Mouse (Mus musculus) kidney, postnatal 10 days (tissue): ENCODE data around the gene Ugt1a10.
"Not testable (repeated sequence)": the region's sequence is repeated elsewhere in the genome, so short reads cannot be mapped to it uniquely, and the experiment has no call there.

Experiments used
- DNase-seq: peaks from one replicate; pipeline ENCODE4 v3.0.0; 2021; ENCODE audit warnings: mixed read lengths

Gene Ugt1a10

DNA sequence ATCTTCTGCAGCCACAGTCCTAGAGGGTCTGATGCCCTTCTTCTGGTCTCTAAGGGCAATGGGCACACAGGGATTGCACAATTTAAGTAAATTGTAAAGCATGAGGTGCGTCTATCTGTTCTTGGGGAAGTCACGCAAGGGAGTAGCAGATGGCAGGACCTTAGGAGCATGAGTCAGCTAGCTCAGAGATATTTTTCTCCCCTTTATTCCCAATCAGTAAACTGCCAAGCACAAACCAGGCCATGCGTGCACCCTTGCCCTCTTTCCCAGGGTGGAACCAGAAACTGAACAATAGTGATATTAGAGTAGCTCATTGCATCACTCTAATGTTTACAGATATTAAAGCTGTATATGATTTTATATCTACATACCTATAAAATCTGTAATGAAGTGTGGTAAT lies 43.4 kb downstream of the Ugt1a10 start:
- DNase-seq: not testable (repeated sequence)

- not testable (repeated sequence) for DNase-seq
Observed at GRCm38 (mm10) chr1:88099691-88100090, 44.5 kb downstream of the Ugt1a10 start.

DNA sequence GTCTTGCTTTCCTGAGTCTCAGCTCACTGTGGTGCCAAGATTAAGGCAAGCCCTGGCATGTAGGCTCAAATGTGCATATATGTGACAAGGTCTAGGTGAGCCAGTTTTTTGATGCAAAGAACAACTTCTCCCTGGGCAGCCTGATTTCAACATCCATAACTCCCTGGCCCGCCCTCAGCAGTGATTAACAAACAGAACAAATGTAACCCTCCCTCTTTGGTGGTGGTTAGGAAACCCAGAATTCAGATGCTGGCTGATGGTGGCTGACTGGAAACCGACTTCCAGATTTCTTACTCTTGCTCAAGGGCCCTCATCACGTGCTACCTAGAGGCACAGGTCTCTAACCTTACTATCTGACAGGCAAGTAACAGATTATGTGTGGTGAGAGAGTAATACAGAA lies 47.8 kb downstream of the Ugt1a10 start, which contains the start of gene Ugt1a6b:
Gene Ugt1a6b (plus strand): TSS at position 234 of the 400 bp plus-strand sequence.
- not testable (repeated sequence) for DNase-seq

- not testable (repeated sequence) for DNase-seq
Observed at GRCm38 (mm10) chr1:88103697-88104468, 48.7 kb downstream of the Ugt1a10 start.

DNA sequence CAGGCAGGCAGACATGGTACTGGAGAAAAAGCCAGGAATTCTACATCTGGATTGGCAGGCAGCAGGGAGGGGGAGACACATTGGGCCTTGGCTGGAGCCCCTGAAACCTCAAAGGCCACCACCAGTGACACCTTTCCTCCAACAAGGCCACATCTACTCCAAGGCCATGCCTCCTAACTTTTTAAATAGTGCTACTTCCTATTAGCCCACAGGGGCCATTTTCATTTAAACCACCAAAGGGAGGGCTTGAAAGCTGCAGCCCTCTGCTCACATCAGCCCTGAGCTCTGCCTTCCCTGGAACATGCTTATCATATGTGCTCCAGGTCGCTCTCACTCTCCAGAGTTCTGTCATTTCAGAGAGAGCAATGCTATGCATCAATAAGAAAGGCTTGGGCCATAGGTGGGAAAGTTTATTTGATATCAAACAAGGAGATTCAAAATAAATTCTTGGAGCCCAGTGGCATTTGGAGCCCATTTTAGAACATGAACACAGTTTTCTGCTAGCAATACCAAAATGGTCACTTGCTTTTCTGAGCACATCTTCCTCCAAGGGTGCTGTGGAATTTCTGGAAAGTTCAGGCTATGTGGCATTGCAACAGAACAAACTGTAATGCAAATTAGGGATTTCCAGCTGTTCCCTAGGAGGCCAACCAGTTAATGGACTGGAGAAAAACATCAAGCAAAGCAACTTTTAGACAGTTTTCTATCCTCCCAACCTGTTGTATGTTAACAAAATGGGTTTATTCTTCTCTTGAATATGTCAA lies 49.7 kb downstream of the Ugt1a10 start:
- DNase-seq: no peak

DNA sequence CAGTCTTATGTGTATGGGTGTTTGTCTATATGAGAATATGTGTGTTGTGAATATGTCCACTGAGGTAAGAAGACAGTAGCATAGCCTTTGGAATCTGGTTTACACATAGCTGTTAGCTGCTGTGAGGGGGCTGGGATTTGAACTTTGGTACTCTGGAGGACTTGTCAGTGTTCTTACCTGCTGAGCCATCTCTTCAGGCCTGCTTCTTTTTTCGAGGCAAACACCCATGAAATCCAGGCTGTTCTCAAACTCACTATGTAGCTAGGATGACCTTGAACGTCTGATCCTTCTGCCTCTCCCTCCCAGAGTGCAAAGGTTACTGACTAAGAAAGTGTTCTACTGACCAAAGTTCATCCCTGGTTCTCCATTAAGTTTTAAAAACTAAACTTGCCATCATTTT lies 50.5 kb downstream of the Ugt1a10 start:
- DNase-seq: peak; percentile 21

- DNase-seq: not testable (repeated sequence)
Observed at GRCm38 (mm10) chr1:88109027-88109557, 53.9 kb downstream of the Ugt1a10 start.

GRCm38 (mm10) chr1:88109604-88110003 lies 54.4 kb downstream of the Ugt1a10 start:
- DNase-seq: not testable (repeated sequence)

- DNase-seq: not testable (repeated sequence)
Observed at GRCm38 (mm10) chr1:88112769-88113168, 57.6 kb downstream of the Ugt1a10 start.

- not testable (repeated sequence) for DNase-seq
Observed at GRCm38 (mm10) chr1:88120550-88120949, 65.4 kb downstream of the Ugt1a10 start.

DNA sequence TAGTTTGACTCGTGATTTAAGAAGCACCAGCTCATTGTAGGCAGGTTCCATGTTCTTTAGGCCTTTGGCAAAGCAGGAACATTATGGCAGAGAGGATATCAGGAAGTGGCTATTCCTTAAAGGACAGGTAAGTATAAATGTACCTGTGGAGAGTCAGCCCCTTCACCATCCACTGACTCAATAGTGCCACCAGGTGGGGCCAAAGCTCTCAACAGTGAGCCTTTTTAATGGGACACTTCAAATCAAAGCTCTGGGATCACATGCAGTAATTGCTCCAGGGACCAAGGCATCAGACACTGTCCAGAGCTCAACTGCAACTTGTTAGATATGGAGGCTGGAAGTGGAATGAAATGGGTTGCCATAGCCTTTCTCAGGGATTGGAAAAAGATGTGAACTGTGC lies 66.3 kb downstream of the Ugt1a10 start:
- DNase-seq: peak; percentile 61

DNA sequence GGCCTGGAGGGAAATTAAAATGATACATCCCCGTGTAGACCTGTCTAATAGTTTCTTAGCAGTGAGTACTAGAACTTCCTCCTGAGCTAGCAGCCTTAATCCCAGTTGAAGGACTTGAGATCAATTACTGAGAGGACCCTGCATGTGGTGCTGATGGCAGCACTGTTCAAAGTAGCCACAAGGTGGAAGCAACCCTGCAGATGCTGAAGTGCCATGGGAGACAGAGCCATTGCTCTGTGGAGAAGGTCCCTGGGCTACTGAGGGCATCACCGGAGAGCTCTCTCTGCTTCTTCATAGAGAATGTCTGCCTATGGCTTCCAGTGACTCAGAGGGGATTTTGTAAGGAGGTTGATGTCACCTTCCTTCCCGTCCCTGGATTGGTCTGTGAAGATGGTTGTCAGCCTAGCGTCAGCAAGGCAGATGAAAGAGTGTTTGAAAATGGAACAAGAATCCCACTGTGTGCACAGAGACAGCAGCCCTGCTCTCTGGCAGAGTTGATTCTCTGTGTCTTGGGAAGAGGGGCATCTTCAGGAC lies 70.7 kb downstream of the Ugt1a10 start:
- peak; percentile 27 for DNase-seq

DNA sequence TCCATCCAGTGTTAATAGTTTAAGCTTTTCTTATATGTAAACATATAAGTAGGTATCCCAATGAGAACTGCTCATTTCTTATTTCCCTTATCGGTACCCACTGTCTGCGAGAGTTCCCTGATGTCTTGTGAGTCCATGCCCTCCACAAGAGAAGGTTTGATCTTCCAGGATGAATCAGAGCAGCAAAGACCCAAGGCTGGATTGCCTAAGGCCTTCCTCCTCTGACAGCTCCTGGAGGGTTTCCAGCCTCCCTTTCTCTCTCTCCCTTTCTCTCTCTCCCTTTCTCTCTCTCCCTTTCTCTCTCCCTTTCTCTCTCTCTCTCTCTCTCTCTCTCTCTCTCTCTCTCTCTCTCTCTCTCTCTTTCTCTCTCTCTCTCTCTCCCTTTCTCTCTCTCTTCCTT lies 73.9 kb downstream of the Ugt1a10 start:
- DNase-seq: not testable (repeated sequence)

DNA sequence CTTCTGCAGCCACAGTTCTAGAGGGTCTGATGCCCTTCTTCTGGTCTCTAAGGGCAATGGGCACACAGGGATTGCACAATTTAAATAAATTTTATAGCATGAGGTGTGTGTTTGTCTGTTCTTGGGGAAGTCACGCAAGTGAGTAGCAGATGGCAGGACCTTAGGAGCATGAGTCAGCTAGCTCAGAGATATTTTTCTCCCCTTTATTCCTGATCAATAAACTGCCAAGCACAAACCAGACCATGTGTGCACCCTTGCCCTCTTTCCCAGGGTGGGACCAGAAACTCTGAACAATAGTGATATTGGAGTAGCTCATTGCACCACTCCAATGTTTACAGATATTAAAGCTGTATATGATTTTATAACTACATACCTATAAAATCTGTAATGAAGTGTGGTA lies 75.0 kb downstream of the Ugt1a10 start:
- DNase-seq: not testable (repeated sequence)

DNA sequence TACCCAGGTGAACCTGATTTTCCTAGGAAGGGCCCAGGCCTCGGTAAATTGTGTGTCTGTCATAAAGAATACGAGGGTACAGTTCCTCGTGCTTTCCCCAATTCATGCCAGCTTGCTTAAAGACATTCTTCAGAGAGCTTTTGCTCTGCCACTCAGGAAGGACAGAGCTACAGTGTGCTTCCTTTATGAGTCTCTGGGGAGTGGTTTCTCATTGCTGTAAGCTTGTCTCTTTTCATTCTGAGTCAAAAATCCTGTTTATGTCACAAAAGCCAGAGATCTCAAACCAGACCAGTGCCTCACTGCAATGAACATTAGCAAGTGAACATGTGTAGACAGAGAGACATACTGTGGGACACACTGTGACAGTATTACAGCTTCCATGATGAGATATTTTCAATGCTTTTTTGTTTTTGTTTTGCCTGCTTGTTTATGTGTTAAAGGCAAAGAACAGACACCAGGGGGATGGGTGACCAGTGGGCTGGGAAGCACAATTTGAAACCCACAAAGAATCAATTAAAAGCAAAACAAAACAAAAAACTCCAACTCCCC lies 78.8 kb downstream of the Ugt1a10 start:
- no peak for DNase-seq

GRCm38 (mm10) chr1:88134457-88135011 lies 79.3 kb downstream of the Ugt1a10 start, which contains the start of gene Ugt1a6a:
Gene Ugt1a6a, plus strand, starts transcription at chr1:88134809.
- peak; percentile 32 for DNase-seq

- DNase-seq: not testable (repeated sequence)
Observed at GRCm38 (mm10) chr1:88135229-88135904, 80.2 kb downstream of the Ugt1a10 start.

DNA sequence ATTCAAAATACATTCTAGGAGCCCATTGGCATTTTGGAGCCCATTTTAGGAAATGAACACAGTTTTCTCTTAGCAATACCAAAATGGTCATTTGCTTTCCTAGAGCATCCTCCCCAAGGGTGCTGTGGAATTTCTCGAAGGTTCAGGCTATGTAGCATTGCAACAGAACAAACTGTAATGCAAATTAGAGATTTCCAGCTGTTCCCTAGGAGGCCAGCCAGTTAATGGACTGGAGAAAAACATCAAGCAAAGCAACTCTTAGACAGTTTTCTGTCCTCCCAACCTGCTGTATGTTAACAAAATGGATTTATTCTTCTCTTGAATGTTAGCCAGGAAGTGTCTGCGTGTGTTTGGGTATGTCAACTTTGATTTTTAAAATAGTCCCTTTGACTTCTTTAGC lies 81.5 kb downstream of the Ugt1a10 start:
- DNase-seq: peak; percentile 24

- no peak for DNase-seq
Observed at GRCm38 (mm10) chr1:88137264-88137663, 82.1 kb downstream of the Ugt1a10 start.

- no peak for DNase-seq
Observed at GRCm38 (mm10) chr1:88138145-88138544, 83.0 kb downstream of the Ugt1a10 start.

DNA sequence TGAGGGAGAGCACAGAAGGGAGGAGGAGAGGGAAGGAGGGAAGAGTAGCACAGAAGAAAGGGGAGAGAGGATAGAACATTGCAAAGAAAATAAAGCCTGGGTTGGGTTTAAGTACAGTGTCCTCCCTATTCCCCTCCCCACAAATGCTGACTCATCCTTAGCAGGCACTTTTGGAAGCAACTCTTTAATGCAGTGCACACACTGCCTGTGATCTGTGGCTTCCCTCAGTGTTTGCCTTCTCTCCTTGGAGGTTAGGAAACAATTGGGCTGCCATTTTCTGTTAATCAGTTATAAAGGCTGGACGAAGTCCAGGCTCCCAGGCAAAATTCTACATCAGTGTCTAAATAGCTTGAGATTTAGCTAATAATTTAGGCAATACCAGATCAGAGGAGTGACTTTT lies 85.3 kb downstream of the Ugt1a10 start:
- DNase-seq: peak; percentile 55
